Mouse (Mus musculus): ENCODE results near the gene Serpinb1a. TPM values are rescaled to one million over a fixed set of nuclear protein-coding genes. Genes with fewer than 3 reads are reported as not detected.

The Serpinb1a gene
- polyA plus RNA-seq, 2 experiments, result 8.0 to 32.4 TPM

GRCm38 (mm10) chr13:32807624-32808023 lies 43.4 kb downstream of the Serpinb1a start:
- Histone ChIP-seq H3K4me2 (ENCODE audit: low read depth) (no peak overlapping the region), H3K4me3 (ENCODE audit: insufficient read depth in 1 of 2, low read depth in 2 of 2, low read length in 2 of 2) (no peak overlapping the region), H3K4me1 (replicated peaks; ENCODE audit: control insufficient read depth in 2 of 2, insufficient read depth in 2 of 2, low read length in 1 of 2) (peaks cover 4 to 5% of the 10 kb centered on the region in 2 experiments; a peak in 3 of 4 replicates), H3K9me3 (ENCODE audit: control insufficient read depth, low read length) (no peaks in the 10 kb centered on the region), H3K27ac (no peak overlapping the region), H3K9ac (replicated peaks) (no peak overlapping the region), H3K27me3 (ENCODE audit: control insufficient read depth, insufficient read depth, low read length) (no peaks in the 10 kb centered on the region), H3K36me3 (replicated peaks; ENCODE audit: control insufficient read depth, insufficient read depth, low read depth) (peaks cover 11% of the 10 kb centered on the region)
- DNase-seq (ENCODE audit: low read depth in 3 of 3, low spot score in 3 of 3) (no peak), ATAC-seq (ENCODE audit: insufficient read depth) (no peak)
- TF ChIP-seq CTCF (IDR thresholded peaks at IDR 0.05; ENCODE audit: low read depth), result no peak
- no peak for TF ChIP-seq EP300 (IDR thresholded peaks at IDR 0.05; ENCODE audit: low read depth)
- WGBS (ENCODE audit: insufficient replicate concordance), result 70% methylated on average over 3 of the region's 3 CpGs

GRCm38 (mm10) chr13:32806820-32807219 lies 44.2 kb downstream of the Serpinb1a start:
- WGBS (ENCODE audit: insufficient replicate concordance), result 89% methylated on average over 7 of the region's 7 CpGs
- Histone ChIP-seq H3K4me1 (replicated peaks; ENCODE audit: control insufficient read depth in 2 of 2, insufficient read depth in 2 of 2, low read length in 1 of 2) (peaks cover 4 to 5% of the 10 kb centered on the region in 2 experiments; a peak in 3 of 4 replicates), H3K27me3 (ENCODE audit: control insufficient read depth, insufficient read depth, low read length) (no peaks in the 10 kb centered on the region), H3K9me3 (ENCODE audit: control insufficient read depth, low read length) (no peaks in the 10 kb centered on the region), H3K9ac (replicated peaks) (no peak overlapping the region), H3K36me3 (replicated peaks; ENCODE audit: control insufficient read depth, insufficient read depth, low read depth) (peaks cover 11% of the 10 kb centered on the region), H3K4me2 (ENCODE audit: low read depth) (no peak overlapping the region), H3K27ac (no peak overlapping the region), H3K4me3 (ENCODE audit: insufficient read depth in 1 of 2, low read depth in 2 of 2, low read length in 2 of 2) (no peak overlapping the region)
- DNase-seq (ENCODE audit: low read depth in 3 of 3, low spot score in 3 of 3) (no peak), ATAC-seq (ENCODE audit: insufficient read depth) (no peak)
- no peak for TF ChIP-seq EP300 (IDR thresholded peaks at IDR 0.05; ENCODE audit: low read depth)
- TF ChIP-seq CTCF (IDR thresholded peaks at IDR 0.05; ENCODE audit: low read depth), result no peak

GRCm38 (mm10) chr13:32803701-32804345 lies 47.2 kb downstream of the Serpinb1a start:
- TF ChIP-seq CTCF (IDR thresholded peaks at IDR 0.05; ENCODE audit: low read depth), result no peak
- TF ChIP-seq EP300 (IDR thresholded peaks at IDR 0.05; ENCODE audit: low read depth), result no peak
- no peak for ATAC-seq (ENCODE audit: insufficient read depth)
- Histone ChIP-seq H3K27ac (no peak overlapping the region), H3K4me1 (replicated peaks; ENCODE audit: control insufficient read depth in 2 of 2, insufficient read depth in 2 of 2, low read length in 1 of 2) (peaks cover 5 to 6% of the 10 kb centered on the region in 2 experiments; a peak in 3 of 4 replicates), H3K4me2 (ENCODE audit: low read depth) (peak overlapping the region; percentile 98), H3K9ac (replicated peaks) (peak overlapping the region; percentile 10; the same call in 1 of the 2 replicates), H3K4me3 (ENCODE audit: insufficient read depth in 1 of 2, low read depth in 2 of 2, low read length in 2 of 2) (peak overlapping the region in 1 of 2 experiments; percentile 95; a peak in 2 of 4 replicates), H3K9me3 (ENCODE audit: control insufficient read depth, low read length) (no peaks in the 10 kb centered on the region), H3K36me3 (replicated peaks; ENCODE audit: control insufficient read depth, insufficient read depth, low read depth) (peaks cover 11% of the 10 kb centered on the region), H3K27me3 (ENCODE audit: control insufficient read depth, insufficient read depth, low read length) (no peaks in the 10 kb centered on the region)
- WGBS (ENCODE audit: insufficient replicate concordance), result 87% methylated on average over 4 of the region's 4 CpGs
- DNase-seq (ENCODE audit: low read depth in 3 of 3, low spot score in 3 of 3), result no peak

DNA sequence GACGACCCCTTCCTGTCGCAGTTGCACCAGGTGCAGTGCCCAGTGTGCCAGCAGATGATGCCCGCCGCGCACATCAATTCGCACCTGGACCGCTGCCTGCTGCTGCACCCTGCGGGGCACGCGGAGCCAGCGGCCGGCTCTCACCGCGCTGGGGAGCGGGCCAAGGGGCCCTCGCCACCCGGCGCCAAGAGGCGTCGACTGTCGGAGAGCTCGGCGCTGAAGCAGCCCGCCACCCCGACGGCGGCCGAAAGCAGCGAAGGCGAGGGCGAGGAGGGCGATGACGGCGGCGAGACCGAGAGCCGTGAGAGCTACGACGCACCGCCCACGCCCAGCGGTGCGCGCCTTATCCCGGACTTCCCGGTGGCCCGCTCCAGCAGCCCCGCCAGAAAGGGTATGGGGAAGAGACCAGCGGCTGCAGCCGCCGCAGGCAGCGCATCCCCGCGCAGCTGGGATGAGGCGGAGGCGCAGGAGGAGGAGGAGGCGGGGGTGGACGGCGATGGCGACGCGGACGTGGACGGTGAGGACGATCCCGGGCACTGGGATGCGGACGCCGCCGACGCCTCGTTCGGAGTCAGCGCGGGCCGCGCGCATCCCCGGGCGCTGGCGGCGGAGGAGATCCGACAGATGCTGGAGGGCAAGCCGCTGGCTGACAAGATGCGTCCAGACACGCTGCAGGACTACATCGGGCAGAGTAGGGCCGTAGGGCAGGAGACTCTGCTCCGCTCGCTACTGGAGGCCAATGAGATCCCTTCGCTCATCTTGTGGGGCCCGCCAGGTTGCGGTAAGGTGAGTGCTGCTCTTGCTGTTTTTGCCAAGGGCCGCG lies 48.5 kb downstream of the Serpinb1a start, which contains the start of gene D930007J09Rik:
Gene D930007J09Rik (minus strand): TSS at position 591 of the 823 bp plus-strand sequence.
- Histone ChIP-seq H3K9me3 (ENCODE audit: control insufficient read depth, low read length) (no peaks in the 10 kb centered on the region), H3K9ac (replicated peaks) (peak within 1 kb of the TSS; percentile 82), H3K4me2 (ENCODE audit: low read depth) (peak within 1 kb of the TSS; percentile 98), H3K4me3 (ENCODE audit: insufficient read depth in 1 of 2, low read depth in 2 of 2, low read length in 2 of 2) (peak within 1 kb of the TSS; percentile 71 to 95), H3K27ac (peak within 1 kb of the TSS; percentile 30; the same call in 1 of the 2 replicates), H3K36me3 (replicated peaks; ENCODE audit: control insufficient read depth, insufficient read depth, low read depth) (peaks cover 5% of the 10 kb centered on the region), H3K27me3 (ENCODE audit: control insufficient read depth, insufficient read depth, low read length) (no peaks in the 10 kb centered on the region), H3K4me1 (replicated peaks; ENCODE audit: control insufficient read depth in 2 of 2, insufficient read depth in 2 of 2, low read length in 1 of 2) (peaks cover 5 to 6% of the 10 kb centered on the region in 2 experiments; a peak in 3 of 4 replicates)
- TF ChIP-seq EP300 (IDR thresholded peaks at IDR 0.05; ENCODE audit: low read depth) (no peak), CTCF (IDR thresholded peaks at IDR 0.05; ENCODE audit: low read depth) (no peak)
- peak; percentile 56 for ATAC-seq (ENCODE audit: insufficient read depth)
- DNase-seq (ENCODE audit: low read depth in 3 of 3, low spot score in 3 of 3), result peak in 1 of 3 experiments; percentile 17
- under 1% methylated on average over 91 of the region's 95 CpGs for WGBS (ENCODE audit: insufficient replicate concordance)
